Mouse (Mus musculus): ENCODE measurements around the gene Slc10a6.

Slc10a6 gene

DNA sequence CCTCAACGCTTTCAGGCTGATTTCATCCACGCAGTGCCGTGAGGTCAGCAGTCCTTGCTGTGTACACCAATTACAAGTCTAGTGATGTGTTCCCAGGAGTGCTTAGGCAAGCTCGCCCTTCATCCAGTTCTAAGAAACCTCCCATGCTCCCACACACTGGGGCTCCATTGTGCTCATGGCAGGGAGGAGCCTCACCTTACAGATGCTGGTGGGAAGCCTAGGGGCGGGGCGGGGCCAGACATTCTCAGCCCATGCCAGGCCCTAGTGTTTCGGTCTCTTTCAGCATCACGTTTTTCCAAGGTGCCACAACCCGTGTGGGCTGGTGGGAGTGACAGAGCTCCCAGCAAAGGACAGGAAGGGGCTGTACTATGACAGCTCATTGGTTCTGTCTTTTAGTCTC is 12.0 kb downstream of the Slc10a6 start:
- no peak for DNase-seq (ENCODE audit: low read depth, low spot score)

DNA sequence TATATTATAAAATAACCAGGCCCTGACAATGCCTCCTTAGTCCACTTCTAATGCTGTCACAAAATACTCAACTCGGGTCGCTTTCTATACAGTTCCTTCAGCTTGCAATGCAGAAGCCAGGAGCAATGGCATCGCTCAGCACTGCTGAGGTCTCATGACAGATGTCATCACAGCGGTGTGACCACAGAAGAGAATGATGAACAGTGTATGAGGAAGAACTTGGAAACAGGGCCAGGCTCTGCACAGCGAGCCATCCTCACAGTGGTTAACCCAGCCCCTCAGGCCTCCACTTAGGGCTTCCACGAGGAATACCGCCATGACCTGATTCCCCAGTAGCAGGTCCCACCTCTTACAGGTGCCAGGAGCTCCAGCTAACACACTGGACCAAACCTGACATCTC is 14.8 kb downstream of the Slc10a6 start:
- DNase-seq (ENCODE audit: low read depth, low spot score) = no peak

DNA sequence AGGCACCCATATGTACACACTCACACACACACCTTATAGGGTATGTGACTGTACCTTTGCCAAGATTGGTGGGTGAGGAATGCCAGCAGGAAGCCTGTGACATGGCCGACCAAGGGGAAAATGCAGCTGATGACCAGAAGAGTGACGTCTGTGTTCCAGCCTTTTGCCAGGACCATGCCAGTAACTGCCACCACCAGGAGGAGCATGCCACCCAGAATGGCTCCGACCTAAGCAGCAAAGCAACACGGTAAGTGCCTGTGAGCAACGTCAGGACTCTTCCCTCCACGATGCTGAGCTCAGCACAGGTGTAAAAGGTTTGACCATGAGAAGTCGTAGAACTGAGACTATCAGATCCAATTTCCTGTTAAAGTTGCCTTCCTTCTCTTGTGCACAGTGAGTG is 16.9 kb downstream of the Slc10a6 start:
- DNase-seq (ENCODE audit: low read depth, low spot score) = no peak

DNA sequence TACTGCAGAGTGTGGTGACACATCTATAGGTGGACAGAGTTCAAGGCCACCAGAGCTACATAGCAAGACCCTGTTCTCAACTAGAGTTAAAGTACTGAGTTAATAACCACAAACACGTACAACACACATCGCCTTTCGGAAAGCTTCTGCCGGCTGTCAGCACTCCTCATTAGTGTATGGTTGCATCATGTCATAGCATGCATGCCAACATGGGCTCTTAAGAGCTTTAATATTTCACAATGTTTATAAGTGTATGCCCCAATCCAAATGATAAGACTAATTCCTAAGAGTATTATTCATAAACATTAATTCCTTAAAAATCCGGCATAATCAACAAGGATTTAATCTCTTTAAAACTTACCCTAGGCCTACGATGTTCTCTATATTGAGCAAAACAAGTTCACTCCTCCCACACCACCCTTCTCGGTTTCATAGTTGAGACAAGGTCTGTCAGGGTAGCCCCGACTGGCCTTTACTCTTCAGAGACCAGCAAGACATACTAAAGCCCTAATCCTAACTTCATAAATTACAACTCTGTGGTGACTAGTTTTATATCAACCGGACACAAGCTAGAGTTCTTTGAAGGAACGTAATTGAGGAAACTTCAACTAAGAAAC is 18.2 kb downstream of the Slc10a6 start:
- no peak for DNase-seq (ENCODE audit: low read depth, low spot score)

DNA sequence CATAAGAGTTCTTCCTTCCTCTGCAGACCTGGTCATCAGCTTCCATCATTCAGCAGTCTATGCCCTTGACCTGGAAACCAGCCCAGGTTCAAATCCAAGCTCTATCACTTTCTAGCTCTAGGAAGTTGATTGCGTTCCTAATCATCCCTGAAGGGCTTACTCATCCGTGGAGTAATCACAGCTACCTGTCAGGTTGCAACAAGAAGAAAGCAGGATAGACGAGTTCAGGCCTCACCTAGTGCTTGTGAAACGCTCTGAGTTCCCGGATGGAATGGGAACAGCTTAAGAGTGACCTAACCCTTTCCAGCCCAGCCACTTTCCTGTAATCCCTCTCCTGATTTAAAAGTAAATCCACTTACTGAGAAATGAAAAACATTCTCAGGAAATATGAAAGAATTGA is 19.1 kb downstream of the Slc10a6 start:
- DNase-seq (ENCODE audit: low read depth, low spot score) = no peak

DNA sequence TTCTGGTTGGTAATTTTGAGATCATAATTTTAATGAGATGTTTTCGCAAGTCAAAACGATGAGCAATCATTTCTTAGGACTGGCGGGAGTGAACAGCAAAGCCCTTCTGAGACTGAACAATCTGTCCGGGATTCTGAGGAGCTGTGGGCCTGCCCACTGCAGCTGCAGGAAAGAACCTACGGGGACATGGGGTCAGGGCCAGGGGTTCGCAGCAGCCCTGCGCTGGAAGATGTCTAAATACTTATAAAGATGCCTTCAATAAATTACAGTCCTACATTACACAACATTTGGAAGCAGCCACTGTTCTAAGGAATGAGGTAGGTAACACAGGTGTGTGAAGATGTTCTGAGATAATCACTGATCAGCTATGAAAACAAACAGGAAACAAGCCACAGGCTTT is 23.5 kb downstream of the Slc10a6 start:
- no peak for DNase-seq (ENCODE audit: low read depth, low spot score)

DNA sequence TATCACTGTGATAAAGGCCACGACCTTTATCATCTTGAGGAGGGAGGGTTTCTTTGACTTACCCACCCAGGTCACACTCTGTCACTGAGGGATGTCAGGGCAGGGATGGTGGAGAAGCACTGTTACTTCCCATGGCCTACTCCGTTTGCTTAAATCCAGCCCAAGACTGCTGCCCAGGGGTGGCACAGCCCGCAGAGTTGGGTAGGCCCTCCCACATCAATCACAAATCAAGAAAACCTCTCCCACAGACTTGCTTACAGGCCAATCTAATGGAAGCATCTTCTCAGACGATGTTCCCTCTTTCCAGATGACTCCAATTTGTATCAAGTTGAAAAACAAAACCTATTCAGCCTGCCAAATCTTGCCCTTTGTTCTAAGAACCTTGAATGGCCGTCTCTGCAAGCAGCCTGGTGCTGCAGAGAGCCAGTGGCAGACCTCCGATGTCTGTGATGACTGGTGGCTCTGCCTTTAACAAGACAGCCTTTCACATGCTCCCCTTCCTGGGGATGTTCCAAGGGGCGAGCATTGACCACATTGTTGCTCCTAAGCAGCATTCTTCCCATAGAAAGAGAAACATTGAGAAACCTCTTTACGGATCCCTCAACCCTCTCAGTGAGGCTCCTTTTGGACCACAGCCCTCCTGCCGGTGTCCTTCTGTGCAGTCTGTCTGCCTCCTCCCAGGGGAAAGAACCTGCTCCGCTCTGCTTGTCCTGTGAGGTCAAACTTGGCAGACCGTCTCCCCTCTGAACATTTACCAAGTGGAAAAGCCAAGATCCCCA is 25.9 kb downstream of the Slc10a6 start:
- no peak for DNase-seq (ENCODE audit: low read depth, low spot score)

DNA sequence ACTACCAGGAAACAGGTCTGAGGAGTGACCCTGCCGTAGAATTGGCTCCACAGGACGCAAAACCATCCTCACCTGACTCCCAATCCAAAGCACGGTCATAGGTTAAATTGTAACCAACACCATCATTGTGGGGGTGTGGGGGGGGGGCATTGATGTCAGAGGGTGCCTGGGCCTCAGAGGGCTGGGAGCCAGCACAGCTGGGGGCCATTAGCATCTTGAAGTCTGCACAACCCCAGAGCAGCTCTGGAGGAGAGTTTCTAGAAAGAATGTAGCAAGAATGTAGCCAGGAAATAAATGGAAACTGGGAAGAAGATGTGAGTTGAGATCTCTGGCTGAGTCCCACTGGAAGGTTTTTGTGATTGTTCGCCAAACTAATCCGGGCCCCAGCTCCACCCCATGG is 30.3 kb downstream of the Slc10a6 start:
- DNase-seq (ENCODE audit: low read depth, low spot score) = no peak

DNA sequence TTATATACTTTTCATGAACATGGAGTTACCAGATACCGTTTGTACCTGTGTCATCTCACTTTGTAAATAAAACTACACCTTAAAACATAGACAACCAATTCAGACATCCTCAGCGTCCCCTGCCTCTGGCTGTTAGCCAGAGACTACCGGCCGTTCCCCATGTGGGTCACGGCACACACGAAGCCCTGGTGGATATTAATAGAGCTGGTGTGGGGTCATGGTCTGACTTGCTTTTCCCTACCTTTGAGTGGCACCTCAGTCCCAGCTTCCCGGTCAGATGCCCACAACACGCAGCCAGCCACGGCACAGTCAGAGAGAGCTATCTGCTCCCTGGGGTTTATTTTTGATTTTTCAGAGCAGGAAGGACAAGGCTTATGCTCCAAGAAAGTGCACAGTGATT is 30.9 kb downstream of the Slc10a6 start:
- DNase-seq (ENCODE audit: low read depth, low spot score) = no peak

DNA sequence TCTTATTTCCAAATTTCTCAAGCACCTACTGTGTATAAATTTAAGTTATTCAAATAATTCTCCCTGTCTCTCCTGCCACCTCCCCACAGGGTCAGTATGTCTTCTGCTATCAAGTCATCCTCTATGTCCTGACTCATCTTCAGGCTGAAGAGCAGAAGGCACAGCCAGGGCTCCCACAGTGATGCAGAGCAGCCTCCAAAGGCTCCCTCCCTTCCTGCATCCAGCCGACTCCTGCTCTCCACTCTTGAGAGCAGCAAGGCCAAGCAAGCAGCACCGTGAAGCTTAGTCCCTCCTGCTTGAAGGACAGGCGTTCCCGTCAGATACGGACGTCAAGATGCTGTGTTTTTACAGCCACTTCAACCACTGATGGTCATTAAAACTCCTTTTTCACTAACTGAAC is 31.6 kb downstream of the Slc10a6 start:
- no peak for DNase-seq (ENCODE audit: low read depth, low spot score)

DNA sequence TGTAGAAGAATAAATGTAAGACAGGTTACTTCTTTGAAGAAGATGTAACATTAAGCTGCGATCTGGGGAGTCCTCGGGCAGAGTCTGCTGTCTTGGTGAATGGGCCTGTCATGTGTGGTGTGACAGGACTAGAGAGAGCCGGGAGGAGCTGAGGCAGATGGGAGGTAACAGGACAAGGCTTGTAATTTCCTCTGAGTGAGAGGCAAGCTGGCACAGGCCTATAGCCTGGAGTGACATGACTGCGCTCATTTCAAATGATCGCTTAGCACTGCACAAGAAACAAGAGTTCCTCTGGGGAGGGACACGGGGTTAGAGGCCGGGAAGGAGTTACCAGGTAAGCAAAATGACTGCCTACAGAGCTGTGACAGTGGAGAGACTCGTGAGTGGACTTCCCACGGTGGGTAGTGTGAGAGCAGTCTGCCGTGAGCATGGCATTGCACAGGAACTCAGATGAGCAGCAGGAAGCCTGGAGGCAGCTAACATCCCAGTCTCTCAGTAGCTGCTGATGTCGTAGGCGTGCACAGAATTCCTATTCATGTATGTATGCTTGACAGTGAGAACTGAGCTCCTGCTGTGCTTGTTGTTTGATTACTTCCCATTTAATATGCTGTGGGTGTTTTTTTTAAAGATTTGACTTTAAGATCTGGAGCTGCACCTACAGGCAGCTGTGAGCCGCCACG is 32.6 kb downstream of the Slc10a6 start:
- peak; percentile 51 for DNase-seq (ENCODE audit: low read depth, low spot score)

DNA sequence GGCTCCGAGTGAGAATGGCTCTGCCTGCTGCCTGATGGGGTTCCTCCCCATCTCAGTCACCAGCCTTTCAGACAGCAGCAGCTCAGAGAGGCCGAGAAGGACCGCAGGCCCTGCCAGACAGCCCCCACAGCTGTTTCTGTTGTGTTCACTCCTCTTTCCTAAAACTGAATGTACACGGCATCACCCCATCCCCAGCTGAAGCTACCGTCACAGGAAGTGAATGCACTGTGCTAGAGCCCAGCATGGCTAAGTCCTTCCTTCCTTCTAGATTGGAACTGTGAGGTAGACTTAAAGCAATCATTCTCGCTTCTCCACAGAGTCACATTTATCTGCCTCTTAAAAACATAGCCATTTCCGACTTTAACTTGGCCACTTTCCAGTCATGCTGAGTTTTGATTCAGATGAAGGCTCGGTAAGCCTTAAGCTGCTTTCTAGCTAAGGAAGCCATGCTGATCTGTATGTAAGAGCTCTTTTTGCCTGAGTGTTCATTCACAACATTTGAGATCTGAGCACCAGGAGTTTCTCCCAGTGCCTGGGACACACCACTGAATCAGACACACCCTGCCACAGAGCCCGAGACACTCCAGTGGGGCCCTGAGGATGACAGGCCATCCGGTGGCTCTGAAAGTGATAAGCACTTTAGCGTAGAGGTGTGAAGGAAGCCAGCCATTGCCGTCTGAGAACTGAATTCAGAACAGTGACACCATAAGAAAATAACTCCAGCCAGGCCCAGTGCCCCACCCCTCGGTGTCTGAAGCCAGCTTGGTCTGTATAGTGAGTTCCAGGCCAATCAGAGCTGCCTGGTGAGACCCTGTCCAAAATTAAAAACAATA is 33.6 kb downstream of the Slc10a6 start:
- no peak for DNase-seq (ENCODE audit: low read depth, low spot score)

DNA sequence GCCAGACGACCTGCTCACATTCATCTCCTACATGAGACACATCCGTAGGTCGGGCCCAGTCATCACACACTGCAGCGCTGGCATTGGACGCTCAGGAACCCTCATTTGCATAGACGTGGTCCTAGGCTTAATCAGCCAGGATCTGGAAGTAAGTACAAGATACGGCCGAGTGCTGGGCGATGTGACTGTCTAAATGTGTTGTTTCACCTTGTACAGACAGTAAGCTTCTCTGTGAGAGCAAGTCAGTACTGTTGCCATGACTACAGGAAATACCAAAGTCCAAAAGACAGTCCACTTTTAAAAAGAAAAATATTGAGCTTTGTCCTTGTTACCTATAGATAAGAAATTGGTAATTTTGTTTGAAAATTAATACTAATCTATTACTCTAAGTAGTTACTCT is 35.6 kb downstream of the Slc10a6 start:
- no peak for DNase-seq (ENCODE audit: low read depth, low spot score)

DNA sequence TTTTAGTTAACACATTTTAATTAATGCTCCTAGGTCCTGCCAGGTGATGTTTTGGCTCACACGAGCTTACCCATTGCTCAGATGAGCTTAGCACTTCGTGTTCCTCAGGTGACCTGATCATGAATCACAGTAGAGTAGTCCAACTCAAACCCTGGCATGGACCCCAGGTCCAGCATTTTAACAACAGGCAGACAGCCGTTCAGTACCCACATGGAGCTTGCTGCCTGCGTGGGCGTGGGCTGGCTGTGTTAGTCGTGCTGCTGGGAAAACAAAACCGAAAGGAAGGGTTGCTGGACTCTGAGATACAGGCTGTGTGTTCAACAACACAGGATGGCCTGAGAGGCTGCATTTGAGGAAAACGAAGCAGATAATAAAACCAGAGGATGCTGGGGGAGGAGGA is 36.5 kb downstream of the Slc10a6 start:
- no peak for DNase-seq (ENCODE audit: low read depth, low spot score)

DNA sequence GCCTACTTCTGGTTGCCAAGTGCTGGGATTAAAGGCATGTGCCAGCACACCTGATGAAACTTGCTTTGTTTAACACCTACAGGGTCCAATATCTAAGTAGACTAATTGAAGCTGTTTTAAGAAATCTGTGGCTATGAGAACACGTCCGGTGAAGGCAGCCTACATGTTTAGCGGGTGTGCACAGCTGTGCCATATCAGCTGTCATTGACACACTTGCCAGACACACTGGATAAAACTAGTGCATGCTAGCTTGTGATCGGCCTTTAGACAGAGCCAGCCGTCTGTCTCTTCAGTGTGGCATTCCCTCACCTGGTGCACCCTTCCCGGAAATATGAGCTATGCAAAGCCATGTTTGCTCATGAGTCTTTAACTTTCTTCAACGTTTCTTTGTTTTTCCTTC is 37.4 kb downstream of the Slc10a6 start:
- no peak for DNase-seq (ENCODE audit: low read depth, low spot score)

DNA sequence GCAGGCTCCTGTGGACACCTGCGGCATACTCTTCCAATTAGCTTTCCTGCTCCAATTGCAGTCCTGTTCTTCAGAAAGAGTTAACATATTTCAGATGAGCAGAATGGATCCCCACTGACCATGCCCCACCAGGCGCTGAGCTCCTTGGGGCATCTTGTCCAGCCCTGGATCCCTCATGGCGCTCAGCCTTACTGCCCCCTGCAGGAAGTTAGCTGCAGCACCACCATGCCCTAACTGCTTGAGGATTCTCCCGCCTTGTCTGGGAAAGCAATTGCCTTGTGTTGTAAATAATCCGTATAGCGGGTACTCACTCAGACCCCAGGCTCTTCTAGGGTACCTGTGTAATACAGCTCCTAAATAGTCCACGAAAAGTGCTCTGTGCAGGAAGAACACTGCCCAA is 42.0 kb downstream of the Slc10a6 start:
- DNase-seq (ENCODE audit: low read depth, low spot score) = no peak

DNA sequence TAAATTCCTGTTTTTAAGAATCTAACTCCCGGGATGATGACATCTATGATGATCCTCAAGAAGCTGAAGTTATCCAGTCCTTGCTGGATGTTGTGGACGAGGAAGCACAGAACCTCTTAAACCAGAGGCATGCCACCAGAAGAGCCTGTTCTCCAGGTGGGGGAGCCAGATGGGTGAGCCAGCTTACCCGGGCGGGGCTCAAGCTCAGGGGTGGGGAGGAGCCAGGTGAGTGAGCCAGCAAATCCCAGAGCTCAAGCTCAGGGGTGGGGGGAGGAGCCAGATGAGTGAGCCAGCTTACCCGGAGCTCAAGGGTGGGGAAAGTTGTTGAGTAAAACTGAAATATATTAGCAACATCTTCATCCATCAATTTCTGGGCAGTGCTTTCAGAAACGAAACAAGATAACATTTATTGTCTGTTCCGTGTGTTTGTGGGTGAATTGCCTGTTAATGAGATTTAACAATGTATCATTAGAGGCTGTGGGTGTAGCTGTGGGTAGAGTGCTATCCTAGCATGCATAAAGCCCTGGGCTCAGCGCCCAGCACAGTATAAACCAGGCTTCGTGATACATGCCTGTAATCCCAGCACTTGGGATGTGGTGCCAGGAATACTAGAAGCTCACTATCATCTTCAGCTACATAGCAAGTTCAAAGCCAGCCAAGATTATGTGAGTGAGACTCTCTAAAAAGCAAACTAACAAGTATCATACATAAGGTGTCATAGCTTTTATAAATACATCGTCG is 49.4 kb downstream of the Slc10a6 start:
- DNase-seq (ENCODE audit: low read depth, low spot score) = no peak

DNA sequence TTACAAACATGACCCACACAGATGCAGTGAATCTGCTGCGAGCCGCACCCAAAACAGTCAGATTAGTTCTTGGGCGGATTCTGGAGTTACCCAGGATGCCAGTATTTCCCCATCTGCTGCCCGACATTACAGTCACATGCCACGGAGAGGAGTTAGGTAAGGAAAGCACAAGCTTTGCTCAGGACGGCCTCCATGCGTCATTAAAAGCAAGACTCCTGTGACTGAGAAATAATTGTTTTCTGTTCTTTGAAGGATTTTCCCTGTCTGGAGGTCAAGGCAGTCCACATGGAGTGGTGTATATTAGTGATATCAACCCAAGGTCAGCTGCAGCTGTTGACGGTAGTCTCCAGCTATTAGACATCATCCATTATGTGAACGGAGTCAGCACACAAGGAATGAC is 59.8 kb downstream of the Slc10a6 start:
- DNase-seq (ENCODE audit: low read depth, low spot score) = no peak

DNA sequence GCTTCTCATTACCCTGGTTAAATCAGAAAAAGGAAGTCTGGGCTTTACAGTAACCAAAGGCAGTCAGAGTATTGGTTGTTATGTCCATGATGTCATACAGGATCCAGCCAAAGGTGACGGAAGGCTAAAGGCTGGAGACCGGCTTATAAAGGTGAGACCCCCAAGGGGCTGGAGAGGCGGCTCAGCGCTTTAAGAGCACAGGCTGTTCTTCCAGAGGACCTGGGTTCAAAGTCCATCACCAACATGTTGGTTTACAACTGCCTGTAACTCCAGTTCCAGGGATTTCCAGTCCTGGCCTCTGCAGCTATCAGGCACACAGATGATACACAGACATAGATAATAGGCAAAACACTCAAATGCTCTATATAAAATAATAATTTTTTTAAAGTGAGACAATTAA is 61.2 kb downstream of the Slc10a6 start:
- DNase-seq (ENCODE audit: low read depth, low spot score) = no peak

DNA sequence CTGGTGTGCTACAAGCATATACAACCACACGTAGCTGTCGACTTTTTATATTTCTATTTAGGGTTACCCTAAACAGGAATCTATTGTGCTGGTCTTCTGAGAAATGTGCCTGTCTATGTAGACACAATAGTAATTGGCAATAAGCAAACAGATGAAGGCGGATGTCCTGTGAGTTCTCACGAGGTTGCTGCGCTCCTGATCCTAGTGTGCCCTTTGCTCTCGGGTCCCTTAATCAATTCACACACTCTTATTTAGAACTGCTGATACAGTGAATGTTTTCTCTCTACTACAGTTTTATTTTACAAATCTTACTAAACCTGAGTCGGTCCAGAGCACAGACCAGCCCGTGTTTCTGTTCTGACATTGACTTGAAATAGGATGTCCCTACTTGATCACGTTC is 68.7 kb downstream of the Slc10a6 start:
- DNase-seq (ENCODE audit: low read depth, low spot score) = no peak

All from forelimb bud, embryonic 11.5 days (tissue).